Mouse (Mus musculus) c-Kit-positive CD71-negative TER-119-negative erythroid progenitor cells, embryonic 14.5 days (primary cell): ENCODE results near the gene Ankrd33b.

ENCODE experiments used
- DNase-seq: peaks from one replicate; pipeline ENCODE4 v3.0.0-alpha.2; 2013; ENCODE audit warnings: low read depth

Ankrd33b gene

DNA sequence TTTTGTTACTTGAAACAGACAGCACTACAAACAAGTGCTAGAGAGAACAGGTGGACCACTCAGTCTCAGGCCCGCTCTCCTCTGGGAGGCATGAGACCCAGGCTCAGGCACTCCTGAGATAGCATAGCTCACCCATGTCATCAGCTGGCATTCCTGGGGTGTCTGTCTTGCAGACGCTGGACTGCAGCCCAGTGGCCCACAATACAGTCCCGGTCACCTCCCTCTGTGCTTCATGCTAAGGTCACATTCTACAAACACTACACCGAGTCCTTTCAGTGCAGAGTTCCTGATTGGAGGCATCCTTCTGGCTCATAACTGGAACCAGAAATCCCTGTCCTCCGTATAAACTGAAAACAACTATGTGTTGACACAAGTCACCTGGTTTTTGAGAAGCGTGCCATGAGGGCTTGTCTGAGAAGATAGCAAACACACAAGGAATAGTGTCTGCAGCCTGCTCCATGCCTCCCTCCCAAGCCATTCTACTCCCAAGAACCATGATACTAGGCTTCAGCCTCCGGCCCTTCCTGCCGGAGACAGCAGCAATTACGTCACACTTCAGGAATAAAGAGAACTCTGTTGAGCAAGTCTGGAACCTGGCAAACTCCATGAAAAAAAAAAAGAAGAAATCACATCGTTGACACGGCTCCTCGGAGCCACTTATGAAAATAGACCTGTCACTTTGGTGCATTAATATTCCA lies 65.1 kb downstream of the Ankrd33b start:
- no peak for DNase-seq

DNA sequence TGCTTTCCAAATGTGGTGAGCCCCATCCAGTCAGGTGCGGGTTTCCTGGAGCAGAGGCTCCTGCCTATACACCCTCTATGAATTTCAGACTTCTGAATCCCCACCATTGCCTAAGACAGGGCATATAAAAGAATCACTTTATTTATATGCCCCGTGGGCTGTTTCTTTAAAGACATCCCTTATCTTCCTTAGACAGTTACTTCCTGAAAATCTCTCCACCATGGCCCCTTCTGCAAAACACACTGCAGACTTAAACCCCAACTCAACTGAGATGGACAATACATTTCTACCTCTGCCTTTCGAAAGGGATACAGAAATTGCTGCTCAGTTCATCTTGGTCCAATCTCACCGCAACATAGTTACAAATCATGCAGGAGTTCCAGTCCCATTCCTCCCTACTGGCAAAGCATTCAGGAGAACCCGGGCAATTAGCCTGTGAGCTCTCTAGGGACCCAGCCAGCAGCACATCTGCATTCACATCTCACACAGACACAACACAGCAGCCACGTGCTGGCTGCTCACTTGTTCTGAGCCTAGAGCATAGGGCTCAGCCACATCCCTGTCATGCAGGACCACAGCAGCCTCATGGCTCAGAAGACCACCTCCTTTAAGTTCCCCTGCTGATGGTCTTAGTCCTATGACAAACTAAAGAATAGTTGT lies 68.1 kb downstream of the Ankrd33b start:
- no peak for DNase-seq

- no peak for DNase-seq
Observed at GRCm38 (mm10) chr15:31297777-31298137, 69.8 kb downstream of the Ankrd33b start.

DNA sequence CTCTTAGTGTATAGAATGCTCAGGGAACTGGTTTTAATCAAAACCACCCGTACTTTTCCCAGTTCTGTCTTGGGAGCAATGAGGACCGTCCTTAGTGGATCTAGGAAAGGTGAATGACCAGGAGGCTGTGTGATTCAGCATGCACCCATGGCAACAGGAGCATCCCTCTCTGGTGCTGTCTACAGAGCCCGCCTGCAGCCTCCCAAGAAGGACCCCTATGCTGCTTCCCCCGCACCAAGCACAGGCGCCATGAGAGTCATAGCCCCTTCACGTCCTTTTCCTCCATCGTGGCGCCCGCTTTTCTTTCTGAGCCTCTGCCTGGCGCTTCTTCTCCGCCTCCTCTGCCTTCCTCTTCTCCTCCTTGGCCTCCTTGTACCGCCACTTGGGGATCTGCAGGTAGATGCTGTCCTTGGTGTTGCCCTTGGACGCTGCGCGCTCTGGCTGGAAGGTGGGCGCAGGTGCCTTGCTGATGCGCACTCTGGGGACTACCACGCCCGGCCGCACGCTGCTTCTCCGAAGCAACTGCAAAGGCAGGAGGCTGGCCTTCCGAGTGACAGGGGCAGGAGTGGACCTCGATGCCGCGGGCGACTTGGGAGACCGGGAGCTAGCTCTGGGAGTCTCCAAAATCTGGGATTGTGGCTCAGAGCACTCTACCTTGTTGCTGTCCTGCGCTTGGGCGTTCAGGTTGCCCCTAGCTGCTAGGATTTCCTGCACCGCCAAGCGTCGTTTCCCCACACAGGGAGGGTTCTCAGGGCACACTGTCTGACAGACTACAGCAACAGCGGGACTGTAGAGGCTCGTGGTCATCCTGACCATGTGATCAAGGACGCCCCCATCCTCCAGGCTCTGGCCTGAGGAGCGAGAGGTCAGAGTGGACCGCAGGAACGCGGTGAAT lies 70.4 kb downstream of the Ankrd33b start:
- DNase-seq: no peak

DNA sequence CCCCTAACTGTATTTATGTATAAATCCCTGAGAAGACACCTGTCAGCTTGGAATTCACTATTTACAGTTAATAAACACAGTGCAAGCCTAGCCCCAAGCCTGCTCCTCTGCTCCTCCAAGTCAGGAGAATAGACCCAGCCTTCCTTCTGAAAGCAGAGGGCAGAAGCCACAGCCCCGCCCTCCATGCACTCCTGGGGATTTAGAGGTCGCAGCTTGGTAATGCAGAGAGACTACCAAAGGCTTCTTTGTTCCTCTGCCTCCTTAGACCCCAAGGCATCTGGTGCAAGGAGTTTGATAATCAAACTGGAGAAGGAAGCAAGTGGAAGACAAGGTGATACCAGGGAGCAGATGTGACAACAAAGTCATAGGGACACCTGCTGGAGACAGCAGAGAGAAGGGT lies 73.2 kb downstream of the Ankrd33b start:
- no peak for DNase-seq

DNA sequence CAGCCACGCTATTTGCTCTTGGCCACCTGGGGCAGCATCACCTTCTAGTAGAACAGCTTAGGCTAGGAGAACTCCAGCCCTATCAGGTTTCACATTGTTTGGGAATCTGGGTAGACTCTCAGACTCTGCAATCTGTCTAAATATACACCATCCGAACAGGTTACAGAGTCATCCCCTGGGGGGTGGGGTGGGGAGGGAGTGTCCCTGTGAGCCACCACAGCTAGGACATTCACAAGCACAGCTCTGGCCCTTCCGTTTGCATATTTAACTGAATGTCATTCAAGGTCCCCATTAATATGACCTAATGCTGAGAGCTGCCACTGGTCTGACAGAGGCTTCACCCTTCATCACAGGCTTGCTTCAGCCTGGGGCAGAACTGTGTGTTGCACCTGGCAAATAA lies 74.9 kb downstream of the Ankrd33b start:
- DNase-seq: no peak

DNA sequence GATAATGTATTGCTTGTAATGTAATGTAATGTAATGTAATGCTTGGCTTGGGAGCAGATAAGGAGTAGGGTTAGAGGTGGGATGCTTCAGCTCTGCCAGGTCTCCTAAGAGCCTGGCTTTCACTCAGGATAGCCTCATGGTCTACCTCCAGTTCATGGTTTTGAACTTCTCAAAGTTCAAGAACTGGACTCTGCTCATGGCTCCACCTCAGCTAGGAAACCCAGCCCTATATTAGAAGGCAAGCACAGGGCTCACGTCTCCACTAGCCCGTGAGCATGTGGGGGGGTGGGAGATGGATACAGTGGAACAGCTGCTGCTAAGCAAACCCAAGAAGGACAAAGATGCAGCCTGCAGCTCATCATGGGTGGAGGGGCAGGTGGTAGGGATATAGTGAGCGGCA lies 81.8 kb downstream of the Ankrd33b start:
- DNase-seq: no peak

DNA sequence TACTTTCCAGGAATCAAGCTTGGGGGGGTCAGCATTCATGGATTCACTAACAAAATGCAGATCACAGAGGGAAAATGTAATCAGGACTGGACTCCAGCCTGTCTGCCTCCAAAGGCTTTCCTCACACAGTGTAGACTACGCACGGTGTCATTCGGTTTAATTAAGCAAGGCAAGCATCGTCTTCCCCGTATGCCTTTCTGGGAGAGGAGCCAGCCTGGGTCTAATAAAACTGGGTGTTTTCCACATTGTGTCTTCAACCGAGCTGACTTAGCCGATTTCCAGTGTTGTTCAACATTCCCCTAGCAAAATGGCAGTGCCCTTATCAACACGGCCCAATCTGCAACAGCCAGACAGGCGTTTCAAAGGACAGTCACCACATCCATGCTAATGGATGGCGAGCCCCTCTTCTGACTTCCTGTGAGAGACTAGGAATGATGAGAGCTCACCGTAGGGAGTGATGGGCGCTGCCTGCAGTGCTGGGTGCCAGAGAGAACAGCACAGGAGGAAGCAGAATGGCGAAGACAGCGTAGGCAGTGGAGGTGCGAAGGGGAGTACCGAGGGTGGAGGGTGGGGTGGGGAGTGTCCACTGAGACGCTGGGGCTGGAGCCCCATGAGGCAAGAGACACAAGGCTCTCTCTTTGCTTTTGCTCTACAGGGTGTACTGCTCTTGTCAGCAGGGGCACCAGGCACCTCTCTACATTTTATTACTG lies 82.4 kb downstream of the Ankrd33b start:
- no peak for DNase-seq

DNA sequence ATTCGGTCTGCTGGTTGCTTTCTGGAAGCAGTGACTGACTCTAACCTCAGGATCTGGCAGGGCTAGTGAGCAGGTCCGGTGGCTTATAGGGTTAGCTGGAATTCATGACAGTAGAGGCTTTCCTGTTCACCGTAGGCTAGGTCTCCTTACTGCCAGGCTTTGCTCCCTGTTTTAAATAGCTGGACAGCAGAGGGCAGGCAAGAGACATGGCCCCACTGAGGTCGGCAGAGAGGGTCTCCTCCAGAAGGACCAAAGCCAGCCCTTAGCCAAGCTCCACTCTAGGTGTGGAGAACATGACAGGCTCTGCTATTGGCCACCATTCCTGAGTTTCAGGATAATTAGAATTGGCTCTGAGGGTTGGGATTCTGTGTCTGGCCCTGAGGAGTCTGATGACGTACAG lies 83.4 kb downstream of the Ankrd33b start:
- no peak for DNase-seq

DNA sequence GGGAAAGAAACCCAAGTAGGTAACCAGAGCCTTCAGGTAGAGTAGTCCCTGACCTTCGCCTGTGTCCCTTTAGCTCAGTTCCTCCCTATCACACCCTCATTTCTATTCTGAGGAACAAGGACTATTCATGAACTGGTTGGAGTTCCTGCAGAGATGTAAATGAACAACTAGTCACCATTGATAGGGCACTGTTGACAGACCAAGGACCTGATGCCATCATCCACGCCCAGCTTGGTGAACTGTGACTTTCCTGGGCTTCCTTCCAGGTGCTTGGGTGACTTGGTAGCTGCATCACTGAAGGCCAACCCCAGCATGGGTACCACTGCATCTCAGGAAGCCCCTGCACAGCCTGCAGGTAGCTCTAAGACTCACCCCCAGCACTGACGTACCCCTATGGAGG lies 85.2 kb downstream of the Ankrd33b start:
- DNase-seq: no peak

DNA sequence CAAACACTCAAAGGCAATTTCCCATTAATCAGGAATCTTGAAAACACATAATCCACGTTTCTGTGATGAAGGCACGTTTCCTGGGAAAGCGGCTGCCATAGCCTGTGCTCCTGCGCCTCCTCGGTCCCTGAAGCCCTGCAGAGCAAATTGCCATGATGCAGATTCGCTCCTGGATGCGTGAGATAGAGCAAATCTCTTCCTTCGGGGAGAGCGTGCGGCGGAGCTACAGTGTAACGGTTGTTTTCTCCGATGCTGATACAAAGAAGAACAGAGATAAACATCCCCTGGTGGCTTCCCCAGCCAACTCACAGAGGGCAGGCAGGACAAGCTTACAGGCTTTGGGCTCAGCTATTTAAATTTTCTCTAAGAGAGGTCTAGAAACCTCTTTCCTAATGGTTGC lies 85.7 kb downstream of the Ankrd33b start:
- no peak for DNase-seq

- DNase-seq: no peak
Observed at GRCm38 (mm10) chr15:31280683-31281082, 86.8 kb downstream of the Ankrd33b start.

- DNase-seq: no peak
Observed at GRCm38 (mm10) chr15:31280059-31280458, 87.5 kb downstream of the Ankrd33b start.

GRCm38 (mm10) chr15:31279577-31280004 lies 87.9 kb downstream of the Ankrd33b start:
- no peak for DNase-seq

GRCm38 (mm10) chr15:31279120-31279519 lies 88.4 kb downstream of the Ankrd33b start:
- no peak for DNase-seq

- no peak for DNase-seq
Observed at GRCm38 (mm10) chr15:31278090-31278489, 89.4 kb downstream of the Ankrd33b start.

DNA sequence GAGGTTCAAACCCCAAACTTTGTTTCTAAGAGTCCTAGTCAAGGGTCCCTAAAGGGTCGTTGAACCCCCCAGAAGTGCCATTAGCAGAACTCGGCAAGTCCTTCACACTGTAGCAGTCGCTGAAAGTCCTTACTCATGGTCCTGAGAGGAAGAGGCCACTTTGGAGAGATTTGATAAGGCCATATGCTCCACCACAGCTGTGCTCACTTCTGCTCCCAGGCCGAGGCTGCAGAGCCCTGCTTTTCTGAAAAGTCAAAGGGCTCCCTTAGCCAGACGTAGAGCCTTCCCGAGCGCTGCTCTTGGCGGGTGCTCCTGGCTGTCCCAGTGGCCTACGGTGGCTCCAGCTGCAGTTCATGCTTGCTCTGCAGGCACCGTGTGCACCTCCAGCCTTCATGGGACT lies 94.0 kb downstream of the Ankrd33b start:
- DNase-seq: no peak

- DNase-seq: no peak
Observed at GRCm38 (mm10) chr15:31272695-31273094, 94.8 kb downstream of the Ankrd33b start.

- DNase-seq: no peak
Observed at GRCm38 (mm10) chr15:31269558-31269957, 98.0 kb downstream of the Ankrd33b start.

- DNase-seq: no peak
Observed at GRCm38 (mm10) chr15:31268148-31268547, 99.4 kb downstream of the Ankrd33b start.

DNA sequence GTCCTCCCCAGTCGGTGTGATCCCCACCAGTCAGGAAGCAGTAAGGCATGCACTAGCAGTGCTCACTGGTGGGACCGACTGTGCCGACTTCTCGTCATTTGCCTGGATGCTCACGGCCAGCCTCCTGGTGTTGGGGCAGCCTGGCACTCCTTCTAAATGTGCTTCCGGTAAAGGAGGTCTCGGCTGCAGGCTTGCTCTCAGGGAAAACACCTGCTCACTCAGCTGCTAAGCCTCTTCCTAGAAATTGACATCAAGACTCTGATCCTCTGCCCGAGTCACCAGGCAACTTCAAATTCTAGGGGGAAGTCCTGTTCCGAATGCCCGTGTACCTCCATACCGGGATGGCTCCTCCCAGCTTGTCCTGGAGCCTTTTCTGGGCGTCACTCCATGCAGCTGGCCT lies 101.7 kb downstream of the Ankrd33b start:
- DNase-seq: no peak

DNA sequence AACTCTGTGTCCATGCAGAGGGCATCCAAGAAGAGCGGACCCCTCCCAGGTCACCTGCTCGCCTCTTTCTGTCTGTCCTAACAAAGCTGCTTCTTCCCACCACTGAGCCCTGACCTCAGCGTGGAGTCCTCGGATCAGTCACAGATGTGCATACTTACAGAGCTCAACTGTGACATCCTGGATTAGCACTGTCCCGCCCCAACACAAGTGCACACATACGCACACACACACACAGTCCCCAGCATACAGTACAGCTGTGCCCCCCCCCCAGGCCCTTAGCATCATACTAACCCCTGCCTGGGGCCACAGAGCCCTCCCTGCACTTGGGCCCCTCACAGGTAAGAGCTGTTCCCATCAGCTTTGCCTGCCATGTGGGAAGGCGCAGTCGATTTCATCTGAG lies 102.1 kb downstream of the Ankrd33b start:
- DNase-seq: no peak
